Mouse (Mus musculus): ENCODE data around the gene Paxx.

- TF ChIP-seq CTCF (IDR thresholded peaks at IDR 0.05; ENCODE audit: extremely low read depth, insufficient read depth, low read length), result no peak
- no peak for TF ChIP-seq POLR2A (IDR thresholded peaks at IDR 0.05; ENCODE audit: extremely low read depth, insufficient read depth, low read length)
Measured at GRCm38 (mm10) chr2:25422587-25423410, 38.1 kb downstream of the Paxx start, which contains the start of gene Fut7.
